Mouse (Mus musculus): Measurements from ENCODE around the gene Gm11232.

- TF ChIP-seq ZMIZ1 (IDR thresholded peaks at IDR 0.05; ENCODE audit: low read depth, low read length) (no peak), CTCF (IDR thresholded peaks at IDR 0.05 in 2 of 3, conservative IDR thresholded peaks at IDR 0.05 in 1 of 3; ENCODE audit: control insufficient read depth in 1 of 3, insufficient read depth in 1 of 3, low read depth in 2 of 3, low read length in 3 of 3, poor library complexity in 1 of 3, severe bottlenecking in 1 of 3) (no peak), EP300 (IDR thresholded peaks at IDR 0.05; ENCODE audit: low read depth in 1 of 2, low read length in 2 of 2) (no peak), CHD2 (IDR thresholded peaks at IDR 0.05; ENCODE audit: low read length) (no peak), RCOR1 (IDR thresholded peaks at IDR 0.05; ENCODE audit: low read depth, low read length) (no peak), MAX (IDR thresholded peaks at IDR 0.05; ENCODE audit: low read length) (no peak), ZKSCAN1 (IDR thresholded peaks at IDR 0.05; ENCODE audit: low read depth, low read length) (no peak), MAFK (IDR thresholded peaks at IDR 0.05; ENCODE audit: borderline replicate concordance, low read depth, low read length) (no peak)
These were observed 30.7 kb downstream of the Gm11232 start for GRCm38 (mm10) chr4:71727056-71727455.
